Mouse (Mus musculus) liver, postnatal 0 days (tissue): Measurements from ENCODE around the gene Gtsf1l.

Source experiments
- CTCF ChIP-seq: sonication (generic); IDR thresholded peaks from 2 replicates; pipeline ENCODE4 v1.5.1; 2016; ENCODE audit warnings: antibody characterized with exemption, low read depth
- EP300 ChIP-seq: IDR thresholded peaks from 2 replicates; pipeline ENCODE4 v1.6.1; 2016; ENCODE audit warnings: antibody characterized with exemption, low read depth, mild to moderate bottlenecking

DNA sequence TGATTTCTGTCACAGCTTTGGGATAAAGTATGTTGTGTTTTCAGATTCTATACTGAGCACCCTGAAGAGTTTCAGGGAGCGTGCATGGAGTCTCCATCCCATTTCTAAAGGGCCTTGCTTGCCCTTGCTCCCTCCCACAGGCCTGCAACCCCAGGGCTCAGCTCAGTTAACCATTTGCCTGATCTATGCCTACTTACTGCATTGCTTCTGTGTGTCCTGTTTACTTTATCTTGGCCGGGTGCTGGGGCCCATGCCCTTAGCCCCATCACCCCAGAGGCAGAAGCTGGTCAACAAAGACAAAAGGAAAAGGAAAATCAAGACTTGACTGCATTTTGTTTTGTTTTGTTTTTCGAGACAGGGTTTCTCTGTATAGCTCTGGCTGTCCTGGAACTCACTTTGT, 16.1 kb downstream of the Gtsf1l start:
- TF ChIP-seq EP300 (no peak), CTCF (no peak)
